16 mouse cellular contexts compared by ENCODE assay signal in the genomic region with DNA sequence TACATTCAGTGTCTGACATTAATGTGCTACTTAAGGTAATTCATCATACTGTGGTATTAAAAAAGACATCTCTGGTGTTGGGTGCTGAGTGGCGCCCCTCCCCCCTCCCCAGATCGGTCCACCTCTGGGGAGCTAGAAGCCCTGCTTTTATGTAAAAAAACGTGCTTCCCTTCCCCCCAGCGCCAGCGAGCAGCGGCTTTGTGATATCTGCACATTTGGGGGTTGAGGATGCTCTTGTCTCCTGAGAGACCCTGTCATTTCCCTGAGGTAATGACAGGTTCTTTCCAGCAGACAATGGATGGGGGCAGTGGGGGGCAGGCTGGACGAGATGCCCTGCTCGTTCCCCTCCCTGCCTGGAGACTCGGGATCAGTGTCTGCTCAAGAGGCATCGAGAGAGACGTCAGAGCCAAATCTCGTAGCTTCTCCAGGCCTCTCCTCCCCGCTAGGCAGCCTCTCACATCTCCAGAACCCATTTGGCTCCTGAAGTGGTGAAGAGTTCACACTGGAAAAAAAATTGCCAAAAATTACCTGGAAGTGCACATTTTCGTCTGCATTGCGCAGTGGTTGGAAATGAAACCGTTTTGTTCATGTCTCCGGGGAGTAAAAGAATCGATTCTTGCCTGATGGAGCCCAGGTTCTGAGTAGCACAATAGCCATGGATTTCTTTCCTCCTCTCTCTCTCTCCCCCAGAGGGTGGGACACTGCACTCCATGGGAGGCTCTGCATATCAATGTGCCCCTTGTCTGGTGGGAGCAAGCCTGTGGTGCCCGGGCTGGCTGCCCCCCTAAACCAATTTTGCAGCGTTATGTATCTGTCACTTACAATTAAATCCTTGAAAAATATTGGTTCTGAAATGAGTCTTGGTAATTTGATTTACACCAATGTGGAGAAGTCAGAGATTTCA. TPM values are rescaled to one million over a fixed set of nuclear protein-coding genes. Genes with fewer than 3 reads are reported as not detected.
DNase-seq lines count a peak whose midpoint lies in the region; ATAC-seq and TF ChIP-seq lines count a peak whose summit lies in the region.
"Had no signal": no experiment of that assay in that cellular context is flagged by ENCODE, and none has a peak within 500 bp of the region (broad histone marks: within the 10 kb centered on the region; RNA-seq: fewer than 3 reads in every experiment).

No protein-coding gene starts in this region.

- no peak for TF ChIP-seq CTCF in heart, adult 2 months (IDR thresholded peaks at IDR 0.05)
- TF ChIP-seq CTCF in forebrain, postnatal 0 days (IDR thresholded peaks at IDR 0.05; ENCODE audit: low read depth) = no peak

- H3K4me1 ChIP-seq in heart, adult 2 months (ENCODE audit: control insufficient read depth, insufficient read depth, low read length) = peaks cover 11% of the 10 kb centered on the region
- H3K4me1 ChIP-seq in forebrain, postnatal 0 days (ENCODE audit: insufficient read depth) = peaks cover 10% of the 10 kb centered on the region
- peaks cover 17% of the 10 kb centered on the region for H3K4me1 ChIP-seq in midbrain, embryonic 11.5 days (ENCODE audit: control insufficient read depth, insufficient read depth, low read length)
- H3K4me1 ChIP-seq in neural tube, embryonic 15.5 days = peaks cover 48% of the 10 kb centered on the region
- H3K4me1 ChIP-seq in kidney, embryonic 14.5 days (ENCODE audit: control insufficient read depth, insufficient read depth, low read length) = peaks cover 10% of the 10 kb centered on the region; the same call in 1 of the 2 replicates
- peaks cover 9% of the 10 kb centered on the region for H3K4me1 ChIP-seq in intestine, embryonic 16.5 days (ENCODE audit: control insufficient read depth, insufficient read depth, low read length)

- no peak overlapping the region; the same call in 1 of the 2 replicates for H3K9ac ChIP-seq in heart, adult 2 months (ENCODE audit: low read depth, low read length)
- peak overlapping the region; percentile 53 for H3K9ac ChIP-seq in forebrain, postnatal 0 days
- peak overlapping the region; percentile 50 for H3K9ac ChIP-seq in midbrain, embryonic 11.5 days (ENCODE audit: low read length)
- no peak overlapping the region; the same call in 1 of the 2 replicates for H3K9ac ChIP-seq in neural tube, embryonic 15.5 days (replicated peaks)
- H3K9ac ChIP-seq in kidney, embryonic 14.5 days (ENCODE audit: low read depth, low read length) = no peak overlapping the region
- no peak overlapping the region for H3K9ac ChIP-seq in intestine, embryonic 16.5 days (ENCODE audit: low read depth, low read length)
- H3K9ac ChIP-seq: embryonic facial prominence, embryonic 15.5 days; kidney, embryonic 15.5 days; lung, embryonic 14.5 days had no signal

- no peaks in the 10 kb centered on the region for H3K27me3 ChIP-seq in heart, adult 2 months (ENCODE audit: control insufficient read depth, insufficient read depth, low read length)
- H3K27me3 ChIP-seq in forebrain, postnatal 0 days (ENCODE audit: insufficient read depth, low read length) = no peaks in the 10 kb centered on the region
- H3K27me3 ChIP-seq in midbrain, embryonic 11.5 days (ENCODE audit: control insufficient read depth, insufficient read depth, low read length) = no peaks in the 10 kb centered on the region
- peaks cover 2% of the 10 kb centered on the region; the same call in 1 of the 2 replicates for H3K27me3 ChIP-seq in neural tube, embryonic 15.5 days (replicated peaks)
- peaks cover 3% of the 10 kb centered on the region; the same call in 1 of the 2 replicates for H3K27me3 ChIP-seq in kidney, embryonic 14.5 days (ENCODE audit: control insufficient read depth, insufficient read depth, low read length)
- no peaks in the 10 kb centered on the region for H3K27me3 ChIP-seq in intestine, embryonic 16.5 days (replicated peaks; ENCODE audit: control insufficient read depth, insufficient read depth, low read length)
- H3K27me3 ChIP-seq: embryonic facial prominence, embryonic 15.5 days had no signal

- no peak for TF ChIP-seq EP300 in heart, adult 2 months (IDR thresholded peaks at IDR 0.05; ENCODE audit: insufficient read depth, low read depth, low read length)

- peak; percentile 70 for ATAC-seq in forebrain, postnatal 0 days
- no peak for ATAC-seq in midbrain, embryonic 11.5 days (ENCODE audit: low FRiP score)
- no peak for ATAC-seq in neural tube, embryonic 15.5 days (ENCODE audit: low FRiP score)
- ATAC-seq in kidney, embryonic 14.5 days (ENCODE audit: low FRiP score, low TSS enrichment) = no peak
- ATAC-seq in intestine, embryonic 16.5 days = no peak
- no peak for ATAC-seq in megakaryocyte, adult 5-6 weeks (ENCODE audit: poor library complexity, severe bottlenecking)

- H3K4me2 ChIP-seq in forebrain, postnatal 0 days (ENCODE audit: low read depth) = 0 out of 2 replicates have a peak overlapping the region, but pooled peaks have one; percentile 8
- H3K4me2 ChIP-seq in midbrain, embryonic 11.5 days = 0 out of 2 replicates have a peak overlapping the region, but pooled peaks have one; percentile 4
- 0 out of 2 replicates have a peak overlapping the region, but pooled peaks have one; percentile 5 for H3K4me2 ChIP-seq in neural tube, embryonic 15.5 days
- H3K4me2 ChIP-seq in kidney, embryonic 14.5 days (replicated peaks; ENCODE audit: low read depth, low read length) = no peak overlapping the region
- no peak overlapping the region for H3K4me2 ChIP-seq in intestine, embryonic 16.5 days (ENCODE audit: low read depth, low read length)
- H3K4me2 ChIP-seq: embryonic facial prominence, embryonic 15.5 days; kidney, embryonic 15.5 days; lung, embryonic 14.5 days had no signal

- H3K9me3 ChIP-seq in forebrain, postnatal 0 days (ENCODE audit: low read length) = no peaks in the 10 kb centered on the region
- H3K9me3 ChIP-seq in midbrain, embryonic 11.5 days (ENCODE audit: control insufficient read depth, low read length) = no peaks in the 10 kb centered on the region
- H3K9me3 ChIP-seq in neural tube, embryonic 15.5 days (replicated peaks) = no peaks in the 10 kb centered on the region
- no peaks in the 10 kb centered on the region for H3K9me3 ChIP-seq in kidney, embryonic 14.5 days (ENCODE audit: control insufficient read depth, low read length)
- H3K9me3 ChIP-seq in intestine, embryonic 16.5 days (ENCODE audit: control insufficient read depth, low read length) = no peaks in the 10 kb centered on the region
- H3K9me3 ChIP-seq: embryonic facial prominence, embryonic 15.5 days; kidney, embryonic 15.5 days had no signal

- DNase-seq in heart, adult 2 months = no peak
- DNase-seq in heart, adult 8-10 months (ENCODE audit: low spot score) = no peak
- peak; percentile 72 for DNase-seq in forebrain, postnatal 0 days
- no peak for DNase-seq in midbrain, embryonic 11.5 days (ENCODE audit: low spot score, missing footprints)
- DNase-seq: adrenal gland, adult 8-10 months; heart, adult 11 months; lung, embryonic 14.5 days had no signal

- no peak for TF ChIP-seq POLR2A in heart, adult 2 months (IDR thresholded peaks at IDR 0.05; ENCODE audit: insufficient read depth, low read depth, low read length)

- intact Hi-C loops in heart, adult 2 months (cut with DNase I) = no loop called here

- no peak overlapping the region for H3K4me3 ChIP-seq in heart, adult 2 months
- H3K4me3 ChIP-seq in forebrain, postnatal 0 days (ENCODE audit: low read depth, low read length) = no peak overlapping the region
- H3K4me3 ChIP-seq in midbrain, embryonic 11.5 days (ENCODE audit: low read depth, low read length) = no peak overlapping the region
- H3K4me3 ChIP-seq in neural tube, embryonic 15.5 days (replicated peaks) = no peak overlapping the region
- no peak overlapping the region for H3K4me3 ChIP-seq in kidney, embryonic 14.5 days (ENCODE audit: low read length)
- no peak overlapping the region for H3K4me3 ChIP-seq in intestine, embryonic 16.5 days (ENCODE audit: low read length)
- H3K4me3 ChIP-seq: embryonic facial prominence, embryonic 15.5 days; kidney, embryonic 15.5 days had no signal

- WGBS in heart, adult 2 months = 58% methylated on average over 20 of the region's 20 CpGs
- 15% methylated on average over 20 of the region's 20 CpGs for WGBS in forebrain, postnatal 0 days
- 18% methylated on average over 20 of the region's 20 CpGs for WGBS in midbrain, embryonic 11.5 days
- 20% methylated on average over 20 of the region's 20 CpGs for WGBS in neural tube, embryonic 15.5 days
- WGBS in kidney, embryonic 14.5 days = 43% methylated on average over 20 of the region's 20 CpGs
- 58% methylated on average over 20 of the region's 20 CpGs for WGBS in intestine, embryonic 16.5 days

- H3K36me3 ChIP-seq in heart, adult 2 months (ENCODE audit: control insufficient read depth, insufficient read depth, low read length) = no peaks in the 10 kb centered on the region
- peaks cover 33% of the 10 kb centered on the region for H3K36me3 ChIP-seq in forebrain, postnatal 0 days (ENCODE audit: insufficient read depth)
- H3K36me3 ChIP-seq in midbrain, embryonic 11.5 days (ENCODE audit: control insufficient read depth, insufficient read depth, low read length) = no peaks in the 10 kb centered on the region
- peaks cover 10% of the 10 kb centered on the region; the same call in 1 of the 2 replicates for H3K36me3 ChIP-seq in neural tube, embryonic 15.5 days
- H3K36me3 ChIP-seq in kidney, embryonic 14.5 days (ENCODE audit: control insufficient read depth, insufficient read depth, low read length) = peaks cover 12% of the 10 kb centered on the region
- H3K36me3 ChIP-seq in intestine, embryonic 16.5 days (ENCODE audit: control insufficient read depth, insufficient read depth, low read length) = no peaks in the 10 kb centered on the region

- H3K27ac ChIP-seq in heart, adult 2 months = peak overlapping the region; percentile 12; the same call in 1 of the 2 replicates
- H3K27ac ChIP-seq in forebrain, postnatal 0 days (ENCODE audit: low read depth, low read length) = peak overlapping the region; percentile 80
- H3K27ac ChIP-seq in midbrain, embryonic 11.5 days (ENCODE audit: low read depth, low read length) = peak overlapping the region; percentile 7; the same call in 1 of the 2 replicates
- H3K27ac ChIP-seq in neural tube, embryonic 15.5 days (replicated peaks) = peak overlapping the region; percentile 28
- no peak overlapping the region for H3K27ac ChIP-seq in kidney, embryonic 14.5 days (ENCODE audit: low read depth, low read length)
- H3K27ac ChIP-seq in intestine, embryonic 16.5 days (ENCODE audit: low read length) = no peak overlapping the region
- H3K27ac ChIP-seq: embryonic facial prominence, embryonic 15.5 days; kidney, embryonic 15.5 days had no signal

- no peaks in the 10 kb centered on the region for H3K79me2 ChIP-seq in heart, adult 2 months (replicated peaks; ENCODE audit: control insufficient read depth, insufficient read depth, low read length)

RNA-seq across cellular contexts. Expression of gene Kif26a, which starts 24.9 kb away (rescaled TPM):
- 10 to 100 TPM; 10.7 to 12.0 TPM for total RNA-seq in heart, adult 2 months (2021)
- 7.3 and 8.2 TPM in 2 replicates for polyA plus RNA-seq in heart, adult 2 months (2012; rRNA removed)
- total RNA-seq in heart, adult 8-10 months (2022) = 10 to 100 TPM in 3 of 4 experiments, 1 to 10 TPM in 1; 9.2 to 13.4 (median 12.3) TPM
- total RNA-seq in forebrain, postnatal 0 days (2014; rRNA removed) = 50.4 and 55.1 TPM in 2 replicates
- polyA plus RNA-seq in forebrain, postnatal 0 days (2015; fragmentation: Nextera tagmentation; extraction: Ambion mirVana) = 5.0 and 6.2 TPM in 2 replicates
- 2.6 and 3.5 TPM in 2 replicates for polyA plus RNA-seq in midbrain, embryonic 11.5 days (2014; fragmentation: Nextera tagmentation; extraction: Ambion mirVana)
- 4.0 and 4.2 TPM in 2 replicates for polyA plus RNA-seq in neural tube, embryonic 15.5 days (2015; fragmentation: Nextera tagmentation; extraction: Ambion mirVana)
- 2.2 and 3.8 TPM in 2 replicates for polyA plus RNA-seq in kidney, embryonic 14.5 days (2014; fragmentation: Nextera tagmentation; extraction: Ambion mirVana)
- 1.9 and 2.4 TPM in 2 replicates for polyA plus RNA-seq in intestine, embryonic 16.5 days (2015; fragmentation: Nextera tagmentation; extraction: Ambion mirVana)
- total RNA-seq in megakaryocyte, adult 5-6 weeks (2015) = not detected in 2 replicates
- total RNA-seq in megakaryocyte, adult 5-6 weeks (2017) = not detected in 2 replicates
- total RNA-seq: common myeloid progenitor, adult 5-6 weeks; hematopoietic stem cell, adult 5-6 weeks; megakaryocyte progenitor cell, adult 5-6 weeks had no signal

Comparison
In these comparisons a context has a peak if more than half of its experiments do, and no peak if none do; other contexts are left out.
1. H3K27ac ChIP-seq: peak in heart, adult 2 months (single experiment), forebrain, postnatal 0 days (single experiment), midbrain, embryonic 11.5 days (single experiment) and neural tube, embryonic 15.5 days (single experiment); none in kidney, embryonic 14.5 days (single experiment) and intestine, embryonic 16.5 days (single experiment).
2. H3K9ac ChIP-seq: peak in forebrain, postnatal 0 days (single experiment) and midbrain, embryonic 11.5 days (single experiment); none in heart, adult 2 months (single experiment), neural tube, embryonic 15.5 days (single experiment), kidney, embryonic 14.5 days (single experiment) and intestine, embryonic 16.5 days (single experiment).
3. H3K4me2 ChIP-seq: peak in forebrain, postnatal 0 days (single experiment), midbrain, embryonic 11.5 days (single experiment) and neural tube, embryonic 15.5 days (single experiment); none in kidney, embryonic 14.5 days (single experiment) and intestine, embryonic 16.5 days (single experiment).